Mouse (Mus musculus) stomach, postnatal 0 days (tissue): ENCODE measurements around the gene Polr3gl.

ENCODE experiments used
- CTCF ChIP-seq: IDR thresholded peaks from 2 replicates; pipeline ENCODE4 v1.5.1; 2016; ENCODE audit warnings: antibody characterized with exemption, low read depth, mild to moderate bottlenecking, moderate library complexity
- EP300 ChIP-seq: optimal IDR thresholded peaks from 2 replicates; pipeline ENCODE3; 2016; ENCODE audit warnings: antibody characterized with exemption

DNA sequence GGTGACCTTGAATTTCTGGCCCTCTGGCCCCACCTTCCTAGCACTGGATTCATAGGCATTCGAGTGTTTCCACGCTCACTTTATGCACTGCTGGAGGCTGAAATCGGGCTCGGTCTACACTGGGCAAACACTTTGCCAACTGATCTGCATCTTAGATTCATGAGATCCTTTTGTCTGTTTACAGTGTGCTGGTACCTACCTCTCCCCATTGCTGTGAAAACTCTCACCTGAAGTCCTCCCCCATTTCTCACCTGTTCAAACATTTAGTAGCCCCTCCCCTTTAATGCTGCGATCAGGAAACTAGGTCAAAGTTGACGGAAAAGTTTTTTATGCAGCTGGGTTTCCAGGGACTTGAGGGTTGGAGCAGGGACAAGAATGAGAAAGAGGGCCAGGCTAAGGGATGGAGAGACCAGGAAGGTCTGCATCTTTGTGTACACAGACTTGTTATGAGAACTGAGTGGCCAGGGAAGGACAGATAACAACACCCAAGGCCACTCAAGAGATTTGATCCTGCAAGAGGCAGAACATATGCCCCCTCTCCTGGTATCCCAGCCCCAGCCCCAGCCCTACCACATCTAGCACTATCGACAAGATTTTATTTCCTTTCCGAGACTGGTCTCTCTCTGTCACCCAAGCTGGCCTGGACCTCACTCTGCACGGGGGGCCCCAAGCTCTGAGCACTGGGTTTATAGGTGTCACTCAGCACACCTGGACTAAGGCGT, 29.9 kb downstream of the Polr3gl start:
- TF ChIP-seq CTCF = no peak
- no peak for TF ChIP-seq EP300
